Mouse (Mus musculus) neural tube, embryonic 13.5 days (tissue): Measurements from ENCODE around the gene Nsrp1. TPM values are rescaled to one million over a fixed set of nuclear protein-coding genes. Genes with fewer than 3 reads are reported as not detected.
A peak's percentile ranks its signal among the peaks of the same experiment; 100 is the strongest.
"Not testable (repeated sequence)": the region's sequence is repeated elsewhere in the genome, so short reads cannot be mapped to it uniquely, and the experiment has no call there.

Experiments used
- ATAC-seq: fragments of 200-750 bp; cut with Nextera tagmentation; 2 replicates; pipeline ENCODE4 v1.8.0; 2017; ENCODE audit warnings: low read depth, mild to moderate bottlenecking, moderate TSS enrichment, moderate library complexity
- H3K27ac ChIP-seq: fragments of 300-500 bp; sonication (generic); replicated peaks from 2 replicates; pipeline ENCODE4 v1.5.1; 2015; ENCODE audit warnings: moderate library complexity, mild to moderate bottlenecking, inconsistent platforms
- H3K27me3 ChIP-seq: fragments of 300-500 bp; sonication (generic); 2 replicates; pipeline ENCODE4 v1.6.1; 2015; ENCODE audit warnings: mild to moderate bottlenecking, inconsistent platforms
- H3K36me3 ChIP-seq: fragments of 300-500 bp; sonication (generic); 2 replicates; pipeline ENCODE4 v1.6.1; 2015; ENCODE audit warnings: mild to moderate bottlenecking, inconsistent platforms
- H3K4me1 ChIP-seq: fragments of 300-500 bp; sonication (generic); replicated peaks from 2 replicates; pipeline ENCODE4 v1.6.1; 2015; ENCODE audit warnings: inconsistent platforms
- H3K4me2 ChIP-seq: fragments of 300-500 bp; sonication (generic); 2 replicates; pipeline ENCODE4 v1.6.1; 2015; ENCODE audit warnings: inconsistent platforms, mild to moderate bottlenecking, moderate library complexity
- H3K4me3 ChIP-seq: fragments of 300-500 bp; sonication (generic); 2 replicates; pipeline ENCODE4 v1.5.1; 2015; ENCODE audit warnings: mild to moderate bottlenecking, inconsistent platforms
- H3K9ac ChIP-seq: fragments of 300-500 bp; sonication (generic); 2 replicates; pipeline ENCODE4 v1.6.1; 2015; ENCODE audit warnings: moderate library complexity, mild to moderate bottlenecking, inconsistent platforms
- H3K9me3 ChIP-seq: fragments of 300-500 bp; sonication (generic); 2 replicates; pipeline ENCODE4 v1.6.1; 2016; ENCODE audit warnings: inconsistent platforms
- WGBS: fragments of 180-500 bp; shearing (Covaris S2); methylation state at CpG from one replicate; pipeline ENCODE4 v1.1.7; 2015; 5-methylcytosine and 5-hydroxymethylcytosine counted together
- polyA plus RNA-seq: library from polyadenylated mRNA; unstranded; fragments of >200 nt; fragmentation: Nextera tagmentation; extraction: Ambion mirVana; gene quantifications from 2 replicates; pipeline ENCODE4 v1.2.1, GENCODE M21; 2015

Gene Nsrp1
- polyA plus RNA-seq: 59.2 and 64.6 TPM in 2 replicates

GRCm38 (mm10) chr11:77078273-77079134 is at the start of gene Nsrp1:
Nsrp1 (minus strand) TSS chr11:77078435.
- peak within 1 kb of the TSS; percentile 79 for H3K9ac ChIP-seq
- H3K4me2 ChIP-seq: peak within 1 kb of the TSS; percentile 96
- peaks cover 23% of the 10 kb centered on the region; the same call in 1 of the 2 replicates for H3K27me3 ChIP-seq
- H3K27ac ChIP-seq: peak within 1 kb of the TSS; percentile 91
- WGBS: 4% methylated on average over 48 of the region's 48 CpGs
- peaks cover 24% of the 10 kb centered on the region for H3K36me3 ChIP-seq
- no peaks in the 10 kb centered on the region for H3K9me3 ChIP-seq
- peak; percentile 99 for ATAC-seq
- H3K4me3 ChIP-seq: peak within 1 kb of the TSS; percentile 84
- H3K4me1 ChIP-seq: peaks cover 14% of the 10 kb centered on the region

GRCm38 (mm10) chr11:77111141-77111540 is 32.9 kb upstream of the Nsrp1 start:
- Histone ChIP-seq H3K9ac (no peak overlapping the region), H3K27ac (no peak overlapping the region), H3K36me3 (no peaks in the 10 kb centered on the region), H3K27me3 (no peaks in the 10 kb centered on the region), H3K4me1 (no peaks in the 10 kb centered on the region), H3K4me3 (no peak overlapping the region), H3K4me2 (no peak overlapping the region), H3K9me3 (no peaks in the 10 kb centered on the region)
- no peak for ATAC-seq
- 89% methylated on average over 6 of the region's 6 CpGs for WGBS

- Histone ChIP-seq H3K36me3 (no peaks in the 10 kb centered on the region), H3K4me3 (no peak overlapping the region), H3K4me2 (no peak overlapping the region), H3K4me1 (no peaks in the 10 kb centered on the region), H3K27me3 (no peaks in the 10 kb centered on the region), H3K27ac (no peak overlapping the region), H3K9ac (no peak overlapping the region), H3K9me3 (no peaks in the 10 kb centered on the region)
- 89% methylated on average over 6 of the region's 6 CpGs for WGBS
- no peak for ATAC-seq
Observed at GRCm38 (mm10) chr11:77108442-77108841, 30.2 kb upstream of the Nsrp1 start.

GRCm38 (mm10) chr11:77107872-77108271 is 29.6 kb upstream of the Nsrp1 start:
- not testable (repeated sequence) for H3K4me1 ChIP-seq, ATAC-seq, H3K4me2 ChIP-seq, H3K9ac ChIP-seq, H3K36me3 ChIP-seq, H3K27ac ChIP-seq, H3K9me3 ChIP-seq, H3K4me3 ChIP-seq, H3K27me3 ChIP-seq
- 82% methylated on average over 12 of the region's 12 CpGs for WGBS

GRCm38 (mm10) chr11:77106961-77107360 is 28.7 kb upstream of the Nsrp1 start:
- Histone ChIP-seq H3K36me3 (no peaks in the 10 kb centered on the region), H3K27ac (no peak overlapping the region), H3K9me3 (no peaks in the 10 kb centered on the region), H3K4me1 (no peaks in the 10 kb centered on the region), H3K9ac (no peak overlapping the region), H3K4me3 (no peak overlapping the region), H3K4me2 (no peak overlapping the region), H3K27me3 (no peaks in the 10 kb centered on the region)
- WGBS: 94% methylated on average over 6 of the region's 6 CpGs
- no peak for ATAC-seq

- Histone ChIP-seq H3K4me1 (no peaks in the 10 kb centered on the region), H3K9ac (no peak overlapping the region), H3K27ac (no peak overlapping the region), H3K4me2 (no peak overlapping the region), H3K9me3 (no peaks in the 10 kb centered on the region), H3K36me3 (no peaks in the 10 kb centered on the region), H3K4me3 (no peak overlapping the region), H3K27me3 (no peaks in the 10 kb centered on the region)
- ATAC-seq: peak; percentile 32; the same call in 1 of the 2 replicates
- 15% methylated on average over 10 of the region's 10 CpGs for WGBS
Observed at GRCm38 (mm10) chr11:77100137-77100937, 22.1 kb upstream of the Nsrp1 start.

- H3K27ac ChIP-seq: no peak overlapping the region
- H3K27me3 ChIP-seq: no peaks in the 10 kb centered on the region
- WGBS: 84% methylated on average over 19 of the region's 19 CpGs
- ATAC-seq: no peak
- H3K9ac ChIP-seq: no peak overlapping the region
- no peaks in the 10 kb centered on the region for H3K4me1 ChIP-seq
- H3K9me3 ChIP-seq: no peaks in the 10 kb centered on the region
- no peak overlapping the region for H3K4me2 ChIP-seq
- no peak overlapping the region for H3K4me3 ChIP-seq
- H3K36me3 ChIP-seq: no peaks in the 10 kb centered on the region
Observed at GRCm38 (mm10) chr11:77098332-77098972, 20.2 kb upstream of the Nsrp1 start.

GRCm38 (mm10) chr11:77096991-77097390 is 18.8 kb upstream of the Nsrp1 start:
- Histone ChIP-seq H3K9me3 (no peaks in the 10 kb centered on the region), H3K4me1 (peaks cover 4% of the 10 kb centered on the region), H3K4me2 (no peak overlapping the region), H3K9ac (no peak overlapping the region), H3K27ac (no peak overlapping the region), H3K36me3 (no peaks in the 10 kb centered on the region), H3K4me3 (no peak overlapping the region), H3K27me3 (no peaks in the 10 kb centered on the region)
- WGBS: 76% methylated on average over 7 of the region's 7 CpGs
- ATAC-seq: no peak

GRCm38 (mm10) chr11:77096581-77096980 is 18.3 kb upstream of the Nsrp1 start:
- Histone ChIP-seq H3K4me3 (no peak overlapping the region), H3K27me3 (no peaks in the 10 kb centered on the region), H3K4me2 (no peak overlapping the region), H3K9ac (no peak overlapping the region), H3K4me1 (peaks cover 4% of the 10 kb centered on the region), H3K9me3 (no peaks in the 10 kb centered on the region), H3K36me3 (no peaks in the 10 kb centered on the region), H3K27ac (no peak overlapping the region)
- 73% methylated on average over 3 of the region's 3 CpGs for WGBS
- ATAC-seq: no peak

- H3K9ac ChIP-seq: no peak overlapping the region
Observed at GRCm38 (mm10) chr11:77095206-77095605, 17.0 kb upstream of the Nsrp1 start.

GRCm38 (mm10) chr11:77094136-77094535 is 15.9 kb upstream of the Nsrp1 start:
- no peaks in the 10 kb centered on the region for H3K27me3 ChIP-seq
- no peak overlapping the region for H3K9ac ChIP-seq
- no peak overlapping the region for H3K4me2 ChIP-seq
- H3K36me3 ChIP-seq: no peaks in the 10 kb centered on the region
- peaks cover 4% of the 10 kb centered on the region for H3K4me1 ChIP-seq
- H3K27ac ChIP-seq: no peak overlapping the region
- H3K9me3 ChIP-seq: no peaks in the 10 kb centered on the region
- no peak for ATAC-seq
- 70% methylated on average over 8 of the region's 8 CpGs for WGBS
- no peak overlapping the region for H3K4me3 ChIP-seq

More at GRCm38 (mm10) chr11:77095206-77095605, 17.0 kb upstream of the Nsrp1 start:
- Histone ChIP-seq H3K36me3 (no peaks in the 10 kb centered on the region), H3K27me3 (no peaks in the 10 kb centered on the region), H3K27ac (no peak overlapping the region), H3K4me2 (no peak overlapping the region), H3K9me3 (no peaks in the 10 kb centered on the region), H3K4me3 (no peak overlapping the region), H3K4me1 (peaks cover 4% of the 10 kb centered on the region)
- ATAC-seq: no peak
- 65% methylated on average over 10 of the region's 10 CpGs for WGBS

- 2% methylated on average over 9 of the region's 11 CpGs for WGBS
- peak overlapping the region; percentile 21; the same call in 1 of the 2 replicates for H3K4me3 ChIP-seq
- H3K9ac ChIP-seq: no peak overlapping the region
Observed at GRCm38 (mm10) chr11:77093208-77093607, 15.0 kb upstream of the Nsrp1 start.

More at GRCm38 (mm10) chr11:77093208-77093607, 15.0 kb upstream of the Nsrp1 start:
- no peaks in the 10 kb centered on the region for H3K36me3 ChIP-seq
- peak overlapping the region; percentile 49 for H3K4me2 ChIP-seq
- H3K27me3 ChIP-seq: no peaks in the 10 kb centered on the region
- H3K9me3 ChIP-seq: no peaks in the 10 kb centered on the region
- peaks cover 4% of the 10 kb centered on the region for H3K4me1 ChIP-seq
- H3K27ac ChIP-seq: no peak overlapping the region
- ATAC-seq: no peak
